Mouse (Mus musculus): ENCODE data around the gene Grik1. TPM values are rescaled to one million over a fixed set of nuclear protein-coding genes. Genes with fewer than 3 reads are reported as not detected.

The Grik1 gene
- total RNA-seq (2015) (not detected in 2 replicates), total RNA-seq (2017) (not detected in 2 replicates)

DNA sequence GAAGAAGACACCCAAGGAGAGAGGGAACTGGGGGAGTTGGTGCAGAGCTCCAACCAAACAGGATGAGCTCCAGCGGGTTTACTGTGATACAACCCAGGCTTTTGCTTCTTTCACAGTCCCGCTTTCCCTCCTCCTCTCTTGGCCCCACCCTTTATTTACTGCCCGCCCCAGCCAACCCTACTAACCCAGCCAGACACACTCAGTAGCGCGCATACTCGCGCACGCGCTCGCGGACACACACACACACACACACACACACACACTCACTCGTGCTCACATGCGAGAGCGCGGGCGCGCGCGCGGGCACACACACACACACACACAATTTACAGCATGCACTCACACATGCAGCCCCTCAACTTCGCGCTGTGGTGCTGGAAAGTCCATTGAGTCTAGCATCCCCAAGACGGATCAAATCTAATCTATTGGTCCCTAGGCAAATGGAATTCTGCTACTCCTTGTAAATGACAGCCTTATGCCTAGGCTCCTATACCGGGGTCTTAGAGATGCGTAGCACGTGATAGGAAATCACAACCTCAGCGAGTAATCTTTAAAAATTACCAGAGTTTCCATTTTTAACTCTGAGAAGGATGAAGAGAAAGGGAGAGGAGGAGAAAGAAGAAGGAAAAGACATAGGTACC is at the start of gene Grik1:
TSS of gene Grik1 (minus strand) at position 134 of the 641 bp plus-strand sequence.
- ATAC-seq (replicated peaks; ENCODE audit: poor library complexity), result no peak

GRCm38 (mm10) chr16:88294209-88294608 is 4.1 kb upstream of the Grik1 start:
- ATAC-seq (replicated peaks; ENCODE audit: poor library complexity), result no peak; the same call in 1 of the 2 replicates

GRCm38 (mm10) chr16:88289421-88290081 is 514 bp downstream of the Grik1 start:
- ATAC-seq (replicated peaks; ENCODE audit: poor library complexity), result no peak

GRCm38 (mm10) chr16:88258407-88258806 is 31.7 kb downstream of the Grik1 start:
- no peak for ATAC-seq (replicated peaks; ENCODE audit: poor library complexity)

DNA sequence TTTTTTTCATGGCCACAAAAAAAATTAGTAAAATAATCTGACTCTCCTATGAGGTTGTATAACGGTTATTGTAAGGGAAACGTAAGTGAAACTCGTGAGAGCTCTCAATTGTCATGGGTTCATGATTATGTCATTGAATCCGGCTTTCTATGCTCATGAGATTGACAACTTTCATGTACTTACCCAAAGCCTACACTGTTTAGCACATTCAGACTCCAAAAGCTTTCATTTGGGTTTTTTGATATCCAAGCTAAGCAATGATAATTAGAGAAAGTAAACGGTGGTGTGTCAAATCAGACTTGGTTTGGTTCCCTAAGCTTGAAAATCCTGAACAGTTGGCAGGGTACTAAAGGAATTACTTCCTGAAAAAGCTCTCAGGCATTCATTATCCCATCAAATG is 33.0 kb downstream of the Grik1 start:
- ATAC-seq (replicated peaks; ENCODE audit: poor library complexity), result no peak

- ATAC-seq (replicated peaks; ENCODE audit: poor library complexity), result no peak
Measured at GRCm38 (mm10) chr16:88256101-88256500, 34.0 kb downstream of the Grik1 start.

GRCm38 (mm10) chr16:88252676-88253075 is 37.4 kb downstream of the Grik1 start:
- ATAC-seq (replicated peaks; ENCODE audit: poor library complexity), result no peak

GRCm38 (mm10) chr16:88251049-88251448 is 39.0 kb downstream of the Grik1 start:
- no peak for ATAC-seq (replicated peaks; ENCODE audit: poor library complexity)

GRCm38 (mm10) chr16:88249825-88250224 is 40.2 kb downstream of the Grik1 start:
- no peak for ATAC-seq (replicated peaks; ENCODE audit: poor library complexity)

- ATAC-seq (replicated peaks; ENCODE audit: poor library complexity), result no peak
Measured at GRCm38 (mm10) chr16:88247586-88247985, 42.5 kb downstream of the Grik1 start.

DNA sequence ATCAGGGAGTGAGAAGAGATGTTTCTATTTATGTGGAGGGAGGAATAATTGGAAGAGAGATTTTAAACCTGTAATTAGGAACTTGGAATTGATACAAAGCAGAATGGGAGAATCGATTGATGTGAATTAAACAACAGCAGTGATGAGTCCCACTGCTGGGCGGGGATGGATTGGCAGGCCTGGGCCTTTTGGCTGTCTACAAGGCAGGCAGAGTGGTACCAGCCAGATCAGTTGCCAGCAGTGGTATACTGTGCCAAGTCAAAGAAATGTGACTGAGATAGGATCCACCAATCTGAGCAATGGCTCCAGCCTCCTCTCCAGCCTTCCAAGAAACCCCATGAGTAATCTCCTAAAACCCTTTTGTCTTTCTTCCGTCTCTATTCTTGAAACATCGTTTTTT is 45.4 kb downstream of the Grik1 start:
- ATAC-seq (replicated peaks; ENCODE audit: poor library complexity), result no peak

DNA sequence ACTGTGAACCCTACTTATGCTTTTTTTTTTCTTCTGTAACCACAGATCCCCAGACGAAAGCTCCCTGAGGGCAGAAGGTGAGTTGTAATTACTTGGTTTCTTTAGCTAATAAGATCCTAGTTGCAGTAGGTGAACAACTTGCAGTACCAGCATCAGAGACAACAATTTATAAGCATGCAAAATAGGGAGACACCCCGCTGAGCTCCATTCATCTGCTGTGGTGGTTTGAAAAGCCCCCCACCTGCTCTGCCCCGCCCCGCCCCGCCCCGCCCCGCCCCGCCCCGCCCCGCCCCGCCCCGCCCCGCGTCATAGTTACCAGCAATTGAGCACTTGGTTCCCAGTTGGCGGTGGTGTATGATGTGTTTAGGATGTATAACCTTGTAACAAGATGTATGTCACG is 64.4 kb downstream of the Grik1 start:
- no peak for ATAC-seq (replicated peaks; ENCODE audit: poor library complexity)

- ATAC-seq (replicated peaks; ENCODE audit: poor library complexity), result no peak
Measured at GRCm38 (mm10) chr16:88221932-88222331, 68.1 kb downstream of the Grik1 start.

- no peak for ATAC-seq (replicated peaks; ENCODE audit: poor library complexity)
Measured at GRCm38 (mm10) chr16:88212531-88212930, 77.5 kb downstream of the Grik1 start.

DNA sequence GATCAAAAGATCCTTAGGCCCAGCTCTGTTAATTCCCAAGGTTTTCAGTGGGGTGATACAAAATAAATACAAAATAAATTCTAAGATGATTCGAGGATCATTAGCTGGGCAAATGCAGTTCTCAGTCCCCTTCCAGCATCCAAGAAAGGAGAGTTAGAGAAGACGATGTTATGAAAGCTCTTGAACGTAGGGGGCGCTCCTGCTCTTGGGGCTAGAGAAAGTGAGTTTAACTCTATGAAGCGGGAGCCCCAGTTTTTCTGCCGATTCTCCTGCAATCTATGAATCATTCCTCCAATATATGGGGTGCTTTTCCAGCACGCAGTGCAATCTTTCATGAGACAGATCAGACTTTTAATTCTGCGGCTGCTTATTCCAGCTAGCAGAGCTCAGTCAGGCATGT is 78.2 kb downstream of the Grik1 start:
- no peak for ATAC-seq (replicated peaks; ENCODE audit: poor library complexity)

DNA sequence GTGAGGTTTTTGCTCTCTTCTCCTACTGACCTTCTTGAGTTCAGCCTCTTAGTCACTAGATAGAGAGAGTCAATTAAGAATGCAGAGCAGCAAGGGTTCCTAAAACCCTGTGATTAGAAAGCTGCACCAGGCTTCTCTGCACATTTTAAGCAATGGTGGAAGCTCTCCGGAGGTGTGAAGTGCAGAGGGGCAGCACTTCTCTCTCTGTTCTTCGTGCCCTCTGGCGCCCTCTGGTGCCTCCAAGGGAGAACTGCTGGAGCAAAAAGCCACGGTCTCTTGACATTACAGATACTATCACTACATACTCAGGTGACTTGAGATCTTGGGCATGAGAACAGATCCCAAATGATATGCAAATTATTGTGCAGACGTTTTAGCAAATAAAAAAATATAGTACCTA is 85.7 kb downstream of the Grik1 start:
- ATAC-seq (replicated peaks; ENCODE audit: poor library complexity), result peak; percentile 99

DNA sequence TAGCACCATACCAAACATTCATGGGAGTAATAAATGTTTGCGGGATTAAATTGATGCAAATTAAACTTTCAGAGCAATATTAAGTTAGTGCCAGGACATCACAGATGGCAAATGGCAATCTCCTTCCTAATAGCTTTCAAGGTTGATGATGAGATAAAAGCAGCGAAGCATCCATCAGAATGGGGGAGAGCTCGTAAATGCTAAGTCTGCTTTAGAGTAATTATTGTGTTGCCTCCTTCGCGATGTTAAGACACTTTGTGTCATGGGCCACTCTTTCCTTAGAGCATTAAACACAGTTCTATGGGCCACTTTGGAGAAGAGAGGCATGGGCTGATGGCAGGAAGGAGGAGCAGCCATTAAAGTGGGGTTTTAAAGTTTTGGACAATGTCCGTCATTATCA is 86.1 kb downstream of the Grik1 start:
- ATAC-seq (replicated peaks; ENCODE audit: poor library complexity), result no peak

DNA sequence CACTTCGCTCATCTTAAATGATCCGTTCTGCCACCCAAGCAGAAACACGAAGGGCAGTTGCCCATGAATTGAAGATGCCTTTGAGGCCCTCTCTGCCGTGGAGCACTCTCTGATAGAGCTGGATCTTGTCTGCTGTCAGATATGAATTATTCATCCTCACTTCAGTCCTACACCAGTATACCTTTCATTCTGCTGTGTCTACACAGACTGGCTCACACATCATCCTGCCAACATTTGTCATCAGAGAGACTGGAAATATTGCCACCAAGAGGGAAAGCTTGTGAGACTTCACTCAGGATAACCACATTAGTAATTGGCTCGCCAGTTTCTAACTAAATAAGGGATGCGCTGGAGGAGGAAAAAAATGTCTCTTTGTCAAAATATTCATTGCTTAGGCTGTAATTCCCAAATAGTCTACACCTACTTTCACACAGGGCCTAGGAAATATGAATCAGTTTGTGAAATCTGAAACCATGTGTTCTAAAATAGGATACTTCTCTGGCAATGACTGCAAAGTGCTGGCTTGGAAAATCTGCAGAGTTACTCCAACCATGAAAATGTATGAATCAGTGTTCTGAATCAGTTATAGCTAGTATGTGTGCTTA is 102.5 kb downstream of the Grik1 start:
- ATAC-seq (replicated peaks; ENCODE audit: poor library complexity), result no peak

DNA sequence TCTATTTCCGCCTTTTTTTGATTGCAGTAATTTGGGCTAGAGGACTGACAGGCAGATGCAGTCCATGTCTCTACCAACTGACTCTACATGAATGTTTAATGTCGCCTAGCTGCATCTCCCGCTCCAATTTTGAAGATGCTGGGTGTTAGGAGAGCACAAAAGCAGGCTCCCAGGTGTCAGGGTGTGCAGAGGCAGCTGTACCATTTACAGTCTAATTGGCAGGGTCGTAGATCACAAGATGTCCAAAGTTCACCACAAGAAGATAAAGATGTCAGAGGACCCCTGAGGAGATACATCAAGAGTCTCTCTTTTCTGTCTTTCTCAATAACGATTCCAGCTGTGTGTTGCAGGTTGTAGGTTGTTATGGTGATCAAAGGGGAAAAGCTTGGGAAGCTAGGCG is 111.3 kb downstream of the Grik1 start:
- no peak for ATAC-seq (replicated peaks; ENCODE audit: poor library complexity)

- no peak for ATAC-seq (replicated peaks; ENCODE audit: poor library complexity)
Measured at GRCm38 (mm10) chr16:88177364-88177763, 112.7 kb downstream of the Grik1 start.

GRCm38 (mm10) chr16:88174083-88174721 is 115.9 kb downstream of the Grik1 start:
- ATAC-seq (replicated peaks; ENCODE audit: poor library complexity), result no peak

DNA sequence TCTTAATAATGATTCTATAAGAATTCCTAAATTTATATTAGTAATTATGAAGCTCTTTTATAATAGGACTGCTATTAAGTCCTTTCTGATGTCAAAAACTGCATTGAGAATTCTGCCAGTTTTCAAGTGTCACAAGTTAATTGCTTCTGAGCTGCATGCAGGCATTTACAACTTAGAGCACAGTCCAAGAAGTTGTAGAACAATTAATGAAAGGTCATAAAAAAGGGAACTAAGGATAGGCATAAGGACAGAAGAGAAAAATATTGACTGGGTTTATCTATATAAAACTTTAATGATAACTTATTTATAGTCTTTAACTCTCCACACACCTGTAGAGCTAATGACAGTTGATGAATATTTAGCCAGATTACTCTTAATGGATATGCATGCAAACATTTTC is 123.5 kb downstream of the Grik1 start:
- ATAC-seq (replicated peaks; ENCODE audit: poor library complexity), result no peak
